Mouse (Mus musculus) heart, embryonic 15.5 days (tissue): ENCODE measurements around the gene Smim13. TPM values are rescaled to one million over a fixed set of nuclear protein-coding genes. Genes with fewer than 3 reads are reported as not detected.
A peak's percentile ranks its signal among the peaks of the same experiment; 100 is the strongest.
"Not testable (repeated sequence)": the region's sequence is repeated elsewhere in the genome, so short reads cannot be mapped to it uniquely, and the experiment has no call there.

Experiments
- ATAC-seq: fragments of 200-750 bp; cut with Nextera tagmentation; replicated peaks from 2 replicates; pipeline ENCODE4 v1.8.0; 2017; ENCODE audit warnings: low read depth, moderate TSS enrichment; ENCODE audit not compliant: insufficient number of reproducible peaks, insufficient read depth, low FRiP score
- H3K27ac ChIP-seq: fragments of 300-500 bp; sonication (generic); 2 replicates; pipeline ENCODE4 v1.5.1; 2015; ENCODE audit warnings: mild to moderate bottlenecking, inconsistent platforms
- H3K27me3 ChIP-seq: fragments of 300-500 bp; sonication (generic); 2 replicates; pipeline ENCODE4 v1.6.1; 2015; ENCODE audit warnings: inconsistent platforms
- H3K36me3 ChIP-seq: fragments of 300-500 bp; sonication (generic); 2 replicates; pipeline ENCODE4 v1.6.1; 2015; ENCODE audit warnings: mild to moderate bottlenecking, inconsistent platforms
- H3K4me1 ChIP-seq: fragments of 300-500 bp; sonication (generic); replicated peaks from 2 replicates; pipeline ENCODE4 v1.6.1; 2015; ENCODE audit warnings: inconsistent platforms
- H3K4me2 ChIP-seq: fragments of 300-500 bp; sonication (generic); 2 replicates; pipeline ENCODE4 v1.6.1; 2015; ENCODE audit warnings: inconsistent platforms, mild to moderate bottlenecking, moderate library complexity
- H3K4me3 ChIP-seq: fragments of 300-500 bp; sonication (generic); 2 replicates; pipeline ENCODE4 v1.5.1; 2015; ENCODE audit warnings: mild to moderate bottlenecking, inconsistent platforms
- H3K9ac ChIP-seq: fragments of 300-500 bp; sonication (generic); 2 replicates; pipeline ENCODE4 v1.6.1; 2015; ENCODE audit warnings: mild to moderate bottlenecking, inconsistent platforms
- H3K9me3 ChIP-seq: fragments of 300-500 bp; sonication (generic); replicated peaks from 2 replicates; pipeline ENCODE4 v1.6.1; 2016; ENCODE audit warnings: inconsistent platforms
- WGBS: fragments of 180-500 bp; shearing (Covaris S2); methylation state at CpG from one replicate; pipeline ENCODE4 v1.1.7; 2015; ENCODE audit warnings: mixed read lengths; 5-methylcytosine and 5-hydroxymethylcytosine counted together
- polyA plus RNA-seq: library from polyadenylated mRNA; unstranded; fragments of >200 nt; fragmentation: Nextera tagmentation; extraction: Ambion mirVana; gene quantifications from 2 replicates; pipeline ENCODE4 v1.2.1, GENCODE M21; 2015

Gene Smim13
- 9.6 and 10.8 TPM in 2 replicates for polyA plus RNA-seq

GRCm38 (mm10) chr13:41249538-41250317 lies at the start of gene Smim13:
Gene Smim13 (plus strand): TSS chr13:41249844.
- H3K27ac ChIP-seq: peak within 1 kb of the TSS; percentile 93
- under 1% methylated on average over 77 of the region's 78 CpGs for WGBS
- H3K27me3 ChIP-seq: no peaks in the 10 kb centered on the region
- H3K4me1 ChIP-seq: peaks cover 4% of the 10 kb centered on the region
- H3K9me3 ChIP-seq: no peaks in the 10 kb centered on the region
- H3K4me2 ChIP-seq: peak within 1 kb of the TSS; percentile 84
- H3K9ac ChIP-seq: peak within 1 kb of the TSS; percentile 89
- peak within 1 kb of the TSS; percentile 91 for H3K4me3 ChIP-seq
- ATAC-seq: peak; percentile 98
- H3K36me3 ChIP-seq: no peaks in the 10 kb centered on the region

- no peak overlapping the region for H3K27ac ChIP-seq
- WGBS: 72% methylated on average over 2 of the region's 2 CpGs
- H3K4me3 ChIP-seq: no peak overlapping the region
- no peaks in the 10 kb centered on the region for H3K9me3 ChIP-seq
- no peak overlapping the region for H3K4me2 ChIP-seq
- H3K36me3 ChIP-seq: no peaks in the 10 kb centered on the region
- H3K9ac ChIP-seq: no peak overlapping the region
- no peaks in the 10 kb centered on the region; the same call in 1 of the 2 replicates for H3K4me1 ChIP-seq
- no peak for ATAC-seq
- peaks cover 9% of the 10 kb centered on the region; the same call in 1 of the 2 replicates for H3K27me3 ChIP-seq
Measured at GRCm38 (mm10) chr13:41200861-41201260, 48.8 kb upstream of the Smim13 start.

GRCm38 (mm10) chr13:41203289-41203688 lies 46.4 kb upstream of the Smim13 start:
- ATAC-seq: no peak
- no peak overlapping the region for H3K9ac ChIP-seq

GRCm38 (mm10) chr13:41203691-41204090 lies 46.0 kb upstream of the Smim13 start:
- Histone ChIP-seq H3K4me3 (no peak overlapping the region), H3K4me1 (no peaks in the 10 kb centered on the region; the same call in 1 of the 2 replicates), H3K9me3 (no peaks in the 10 kb centered on the region), H3K9ac (no peak overlapping the region), H3K27ac (no peak overlapping the region), H3K4me2 (no peak overlapping the region), H3K27me3 (peaks cover 9% of the 10 kb centered on the region; the same call in 1 of the 2 replicates), H3K36me3 (no peaks in the 10 kb centered on the region)
- WGBS: 57% methylated on average over 9 of the region's 9 CpGs
- no peak for ATAC-seq

More at GRCm38 (mm10) chr13:41203289-41203688, 46.4 kb upstream of the Smim13 start:
- H3K27me3 ChIP-seq: peaks cover 9% of the 10 kb centered on the region; the same call in 1 of the 2 replicates
- no peaks in the 10 kb centered on the region; the same call in 1 of the 2 replicates for H3K4me1 ChIP-seq
- no peaks in the 10 kb centered on the region for H3K9me3 ChIP-seq
- WGBS: 60% methylated on average over 7 of the region's 7 CpGs
- H3K4me2 ChIP-seq: no peak overlapping the region
- no peaks in the 10 kb centered on the region for H3K36me3 ChIP-seq
- H3K27ac ChIP-seq: no peak overlapping the region
- H3K4me3 ChIP-seq: no peak overlapping the region

DNA sequence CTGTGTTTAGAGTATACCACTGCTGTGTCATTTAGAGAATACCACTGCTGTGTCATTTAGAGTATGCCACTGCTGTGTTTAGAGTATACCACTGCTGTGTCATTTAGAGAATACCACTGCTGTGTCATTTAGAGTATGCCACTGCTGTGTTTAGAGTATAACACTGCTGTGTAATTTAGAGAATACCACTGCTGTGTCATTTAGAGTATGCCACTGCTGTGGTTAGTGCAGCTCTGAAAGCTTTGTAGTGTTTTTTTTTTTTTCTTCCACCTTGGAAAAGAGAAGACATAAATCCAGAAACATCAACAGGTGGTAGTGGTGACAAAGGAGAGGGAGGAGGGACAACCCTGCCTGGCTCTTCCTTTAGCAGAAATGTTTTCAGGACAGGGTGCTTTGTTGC lies 44.1 kb upstream of the Smim13 start:
- not testable (repeated sequence) for H3K36me3 ChIP-seq, H3K27ac ChIP-seq, H3K4me1 ChIP-seq, ATAC-seq, H3K4me3 ChIP-seq, H3K4me2 ChIP-seq, H3K9me3 ChIP-seq, H3K27me3 ChIP-seq, H3K9ac ChIP-seq

- H3K36me3 ChIP-seq: no peaks in the 10 kb centered on the region
- 79% methylated on average over 5 of the region's 5 CpGs for WGBS
- ATAC-seq: no peak
- H3K9me3 ChIP-seq: no peaks in the 10 kb centered on the region
- no peak overlapping the region for H3K27ac ChIP-seq
- no peaks in the 10 kb centered on the region; the same call in 1 of the 2 replicates for H3K4me1 ChIP-seq
- H3K9ac ChIP-seq: no peak overlapping the region
- no peak overlapping the region for H3K4me2 ChIP-seq
- no peak overlapping the region for H3K4me3 ChIP-seq
- H3K27me3 ChIP-seq: no peaks in the 10 kb centered on the region
Measured at GRCm38 (mm10) chr13:41206241-41206640, 43.4 kb upstream of the Smim13 start.

DNA sequence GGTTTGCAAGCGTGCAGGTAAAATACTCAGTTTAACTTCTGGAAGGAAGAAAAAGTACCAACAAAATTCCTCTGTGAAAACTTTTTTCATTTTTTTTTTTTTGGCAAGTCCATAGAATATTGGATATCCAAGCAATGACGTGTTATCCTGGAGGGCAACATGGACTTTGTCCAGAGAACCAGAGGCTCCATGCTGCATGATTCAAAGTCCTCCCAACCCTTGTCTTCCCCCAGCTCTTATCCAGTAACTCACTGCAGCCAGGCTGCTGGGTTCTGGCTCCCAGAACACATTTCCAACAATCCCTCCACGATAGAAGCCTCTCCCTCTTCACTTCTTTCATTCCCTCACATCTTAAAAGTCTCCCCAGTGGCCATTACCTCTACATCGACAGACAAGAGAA lies 38.4 kb upstream of the Smim13 start:
- WGBS: 63% methylated on average over 4 of the region's 4 CpGs
- ATAC-seq: no peak
- H3K4me2 ChIP-seq: no peak overlapping the region

DNA sequence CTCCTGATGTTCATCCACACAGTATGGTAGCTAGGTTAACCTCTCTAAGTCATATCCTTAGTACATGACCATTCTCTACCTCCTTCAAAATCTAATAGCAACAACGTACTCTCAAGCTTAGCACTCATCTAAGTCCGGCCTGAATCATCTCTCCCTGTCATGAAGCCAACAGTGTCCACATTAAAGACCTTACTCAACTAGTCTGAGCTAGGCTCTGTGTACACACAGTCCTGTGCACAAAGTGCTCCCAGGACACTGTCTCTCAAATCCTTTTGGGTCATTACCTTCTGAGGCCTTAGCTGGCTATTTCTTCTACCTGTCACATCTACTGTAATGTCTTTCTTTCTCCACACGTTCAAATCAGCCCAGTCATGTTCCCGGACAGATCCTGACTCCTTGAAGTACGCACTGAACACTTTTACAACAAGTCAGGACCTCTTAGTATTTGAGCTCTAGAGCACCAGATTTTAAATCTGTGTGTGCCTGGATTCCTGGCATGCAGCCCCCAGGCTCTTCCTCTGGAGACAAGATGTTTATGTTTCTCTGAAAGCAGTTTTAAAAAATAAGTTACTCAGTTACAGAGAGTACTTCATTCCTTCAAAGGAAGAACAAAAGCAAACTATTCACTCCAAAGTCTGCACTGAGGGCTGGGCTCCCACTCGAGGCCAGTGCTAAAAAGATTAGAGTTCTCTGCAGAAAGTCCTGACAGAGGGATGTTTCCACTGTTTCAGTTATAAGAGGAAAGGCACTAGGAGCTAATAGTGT lies 36.9 kb upstream of the Smim13 start:
- no peak overlapping the region for H3K27ac ChIP-seq
- H3K9ac ChIP-seq: no peak overlapping the region
- H3K36me3 ChIP-seq: no peaks in the 10 kb centered on the region
- no peaks in the 10 kb centered on the region for H3K4me1 ChIP-seq
- H3K4me2 ChIP-seq: no peak overlapping the region
- no peaks in the 10 kb centered on the region for H3K27me3 ChIP-seq
- H3K4me3 ChIP-seq: no peak overlapping the region
- H3K9me3 ChIP-seq: no peaks in the 10 kb centered on the region
- no peak for ATAC-seq
- 61% methylated on average over 6 of the region's 6 CpGs for WGBS

More for the DNA sequence above, 38.4 kb upstream of the Smim13 start:
- no peak overlapping the region for H3K9ac ChIP-seq
- H3K36me3 ChIP-seq: no peaks in the 10 kb centered on the region
- no peak overlapping the region for H3K4me3 ChIP-seq
- no peaks in the 10 kb centered on the region for H3K4me1 ChIP-seq
- no peak overlapping the region for H3K27ac ChIP-seq
- no peaks in the 10 kb centered on the region for H3K9me3 ChIP-seq
- H3K27me3 ChIP-seq: no peaks in the 10 kb centered on the region

DNA sequence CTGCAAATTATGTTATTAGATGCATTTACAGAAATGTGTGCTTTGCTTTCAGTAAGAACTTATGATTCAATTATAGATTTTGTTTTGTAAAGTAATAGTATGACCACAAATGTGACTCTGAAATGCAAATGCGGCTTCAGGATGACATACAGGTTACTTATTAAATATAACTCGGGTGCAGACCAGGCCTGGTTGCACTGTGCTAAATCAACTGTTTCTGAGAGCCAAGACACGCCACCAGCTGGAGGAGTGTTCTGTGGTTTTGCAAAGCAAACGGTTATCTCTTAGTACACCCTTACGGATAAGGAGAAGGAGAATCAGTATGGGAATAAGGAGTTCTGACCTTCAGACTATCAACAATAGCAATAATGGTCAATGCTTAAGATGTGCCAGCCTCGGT lies 34.0 kb upstream of the Smim13 start:
- WGBS: 72% methylated on average over 6 of the region's 6 CpGs
- Histone ChIP-seq H3K4me3 (no peak overlapping the region), H3K4me2 (no peak overlapping the region), H3K36me3 (no peaks in the 10 kb centered on the region), H3K27me3 (no peaks in the 10 kb centered on the region), H3K4me1 (peaks cover 6% of the 10 kb centered on the region), H3K27ac (no peak overlapping the region), H3K9me3 (no peaks in the 10 kb centered on the region), H3K9ac (no peak overlapping the region)
- ATAC-seq: no peak

DNA sequence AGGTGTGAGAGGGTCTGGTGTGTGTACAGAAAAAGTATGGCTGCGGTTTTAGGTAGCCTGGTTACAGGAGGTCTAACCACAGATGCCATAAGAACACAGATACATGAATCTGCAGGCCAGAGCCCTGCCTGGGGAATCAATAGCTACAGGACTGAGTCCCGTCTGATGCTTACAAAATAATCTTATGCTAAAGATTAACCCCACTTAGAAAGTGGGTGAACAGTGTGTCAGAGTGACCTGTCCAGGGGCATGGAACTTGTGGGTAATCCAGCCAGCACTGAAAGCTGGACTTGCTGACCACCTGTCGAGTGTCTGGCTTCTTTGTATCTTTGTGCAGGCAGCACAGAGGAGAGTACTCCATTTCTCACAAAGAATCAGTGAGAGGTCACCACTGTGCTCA lies 33.4 kb upstream of the Smim13 start:
- Histone ChIP-seq H3K9me3 (no peaks in the 10 kb centered on the region), H3K4me1 (peaks cover 8% of the 10 kb centered on the region), H3K27ac (no peak overlapping the region), H3K4me3 (no peak overlapping the region), H3K27me3 (no peaks in the 10 kb centered on the region), H3K4me2 (no peak overlapping the region), H3K9ac (no peak overlapping the region), H3K36me3 (no peaks in the 10 kb centered on the region)
- 69% methylated on average over 3 of the region's 3 CpGs for WGBS
- no peak for ATAC-seq

DNA sequence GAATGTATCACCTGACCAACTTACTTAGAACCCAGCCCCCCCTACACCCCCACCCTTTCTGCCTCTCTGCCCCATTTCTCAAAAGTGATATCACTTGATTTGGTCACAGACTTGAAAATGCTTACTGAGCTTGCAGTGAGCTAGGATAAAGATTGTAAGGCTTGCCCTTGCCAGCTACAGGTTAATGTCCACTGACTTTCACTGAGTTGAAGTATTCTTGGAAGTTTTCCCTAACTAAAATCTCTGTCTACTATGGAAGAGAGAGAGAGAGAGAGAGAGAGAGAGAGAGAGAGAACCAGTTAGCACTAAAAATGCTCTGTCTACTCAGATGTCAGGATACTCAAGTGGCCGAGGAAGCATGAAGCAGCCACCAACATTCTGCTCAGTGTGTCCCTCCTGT lies 30.6 kb upstream of the Smim13 start:
- H3K27me3 ChIP-seq: no peaks in the 10 kb centered on the region
- no peak overlapping the region for H3K4me2 ChIP-seq
- H3K36me3 ChIP-seq: no peaks in the 10 kb centered on the region
- H3K9ac ChIP-seq: no peak overlapping the region
- no peaks in the 10 kb centered on the region for H3K9me3 ChIP-seq
- no peak overlapping the region for H3K27ac ChIP-seq
- WGBS: 22% methylated on average over 1 of the region's 1 CpGs
- no peak for ATAC-seq
- no peak overlapping the region for H3K4me3 ChIP-seq
- H3K4me1 ChIP-seq: peaks cover 8% of the 10 kb centered on the region
